Mouse (Mus musculus): ENCODE data around the gene G0s2. TPM values are rescaled to one million over a fixed set of nuclear protein-coding genes. Genes with fewer than 3 reads are reported as not detected.
"Not testable (repeated sequence)": the region's sequence is repeated elsewhere in the genome, so short reads cannot be mapped to it uniquely, and the experiment has no call there.

The G0s2 gene
- total RNA-seq, 2 experiments from 2014 or later = 31.0 to 40.3 TPM

DNA sequence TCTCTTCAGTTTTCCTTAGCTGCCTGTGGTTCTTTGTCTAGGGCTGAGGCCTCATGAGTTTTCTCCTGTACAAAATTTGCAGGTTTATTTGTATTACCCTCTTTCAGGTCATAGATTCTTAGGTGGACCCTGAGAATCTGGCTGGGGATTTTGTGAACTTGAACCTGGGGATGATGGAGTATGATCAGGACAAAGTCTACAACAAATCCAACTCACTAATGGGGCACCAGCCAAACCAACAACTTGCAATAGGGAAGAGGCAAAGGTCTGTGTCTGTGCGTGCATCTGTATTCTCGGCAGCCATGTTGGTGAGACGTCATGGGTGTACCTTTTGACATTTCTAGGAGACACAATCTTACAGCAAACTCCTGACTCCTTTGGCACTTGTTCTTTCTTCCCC lies 16.1 kb upstream of the G0s2 start:
- no peak for ATAC-seq (ENCODE audit: poor library complexity, severe bottlenecking)

DNA sequence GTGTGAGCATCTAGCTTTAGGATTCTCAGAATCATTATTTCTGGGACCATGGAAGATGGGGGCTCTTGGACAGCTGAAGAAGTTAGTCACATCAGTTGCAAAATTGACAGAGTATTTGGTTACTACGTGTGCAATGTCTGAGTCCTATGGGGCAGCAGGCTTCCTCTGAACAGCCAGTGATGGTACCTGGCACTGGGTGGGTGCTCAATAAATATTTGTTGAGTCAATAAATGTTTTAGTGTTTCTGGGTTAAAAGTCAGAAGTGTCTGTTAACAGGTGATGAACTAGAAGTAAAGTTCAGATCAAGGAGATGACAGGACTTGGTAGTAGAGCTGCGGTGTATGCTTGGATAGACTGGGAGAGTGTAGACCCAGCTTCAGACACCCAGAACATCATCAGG lies 14.6 kb upstream of the G0s2 start:
- no peak for ATAC-seq (ENCODE audit: poor library complexity, severe bottlenecking)

DNA sequence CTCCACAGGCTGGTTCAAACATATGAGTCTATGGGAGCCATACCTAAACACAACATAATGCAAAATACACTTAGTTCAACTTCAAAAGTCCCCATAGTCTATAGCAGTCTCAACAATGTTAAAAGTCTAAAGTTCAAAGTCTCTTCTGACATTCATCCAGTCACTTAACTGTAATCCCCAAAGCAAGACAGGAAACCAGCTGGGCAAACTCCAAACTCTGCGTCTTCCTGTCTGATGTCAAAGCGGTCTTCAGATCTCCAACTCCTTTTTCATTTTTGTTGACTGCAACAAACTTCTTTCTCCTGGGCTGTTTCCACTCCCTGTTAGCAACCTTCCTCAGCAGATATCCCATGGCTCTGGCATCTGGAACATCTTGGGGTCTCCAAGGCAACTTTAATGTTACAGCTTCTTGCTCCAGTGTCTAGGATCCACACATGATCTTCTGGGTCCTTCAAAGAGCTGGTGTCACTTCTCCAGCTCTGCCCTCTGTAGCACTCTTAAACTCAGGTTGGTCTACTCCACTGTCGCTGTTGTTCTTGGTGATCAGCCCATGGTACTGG lies 12.8 kb upstream of the G0s2 start:
- ATAC-seq (ENCODE audit: poor library complexity, severe bottlenecking) = not testable (repeated sequence)

DNA sequence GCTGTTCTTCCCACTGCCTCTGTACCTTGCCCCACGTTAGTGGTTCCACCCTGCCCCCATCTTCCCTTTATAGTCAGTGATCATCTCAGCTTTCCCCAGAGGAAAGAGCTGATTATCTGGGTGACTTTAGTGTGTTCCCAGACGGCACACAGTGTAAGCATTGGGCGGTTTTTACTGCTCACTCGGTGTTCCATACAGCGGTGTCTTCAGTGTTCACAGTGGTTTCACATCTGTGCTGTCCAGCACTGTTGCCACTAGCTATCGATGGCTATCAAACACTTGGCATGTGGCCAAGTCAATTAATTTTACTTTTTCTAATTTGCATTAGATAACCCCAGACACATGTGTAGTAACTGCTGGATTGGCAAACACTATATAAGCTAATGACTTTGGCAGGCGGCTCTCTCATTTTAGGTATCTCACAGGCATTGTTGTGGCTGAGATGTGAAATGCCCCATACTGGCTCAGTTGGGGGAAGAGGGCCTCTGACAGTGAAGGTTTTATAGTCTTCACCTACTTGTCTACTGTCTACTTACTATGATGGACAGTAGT lies 11.3 kb upstream of the G0s2 start:
- ATAC-seq (ENCODE audit: poor library complexity, severe bottlenecking) = no peak

DNA sequence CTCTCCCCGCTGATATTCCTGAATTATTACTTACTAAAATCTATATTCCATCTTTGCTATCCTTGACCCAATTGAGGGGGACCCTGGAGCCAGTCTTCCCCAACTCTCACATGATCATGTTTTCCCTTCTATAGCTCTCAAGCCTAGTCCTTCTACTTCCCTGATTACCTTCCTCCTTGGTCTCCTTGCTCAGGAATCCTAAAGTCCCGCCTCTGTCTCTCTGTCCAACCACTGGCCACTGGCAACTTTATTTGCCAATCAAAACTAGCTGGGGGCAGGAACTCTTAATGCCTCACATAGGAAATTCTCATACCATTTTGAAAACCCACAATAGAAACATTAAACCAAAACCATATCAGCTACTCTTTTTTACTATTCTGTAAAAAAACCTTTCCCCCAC lies 8.3 kb upstream of the G0s2 start:
- no peak for ATAC-seq (ENCODE audit: poor library complexity, severe bottlenecking)

DNA sequence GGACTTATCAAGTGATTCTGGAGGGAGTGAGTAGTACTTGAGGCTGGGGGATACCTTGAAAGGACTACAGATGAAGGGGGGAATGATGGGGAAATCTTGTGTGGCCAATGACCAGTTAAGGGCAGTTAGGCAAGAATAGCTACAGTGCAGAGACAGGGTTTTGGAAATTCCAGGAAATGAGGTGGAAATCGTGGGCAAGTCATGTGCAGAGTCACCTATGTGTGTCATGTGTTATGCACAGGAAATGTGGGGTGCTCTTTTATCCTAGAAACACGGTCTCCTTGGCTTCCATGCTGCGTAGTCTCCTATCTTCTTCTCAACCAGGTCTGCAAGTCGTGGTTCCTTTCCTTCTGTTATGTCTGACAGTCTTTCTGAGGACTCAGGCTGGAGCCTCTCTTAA lies 6.5 kb upstream of the G0s2 start:
- peak; percentile 54 for ATAC-seq (ENCODE audit: poor library complexity, severe bottlenecking)

DNA sequence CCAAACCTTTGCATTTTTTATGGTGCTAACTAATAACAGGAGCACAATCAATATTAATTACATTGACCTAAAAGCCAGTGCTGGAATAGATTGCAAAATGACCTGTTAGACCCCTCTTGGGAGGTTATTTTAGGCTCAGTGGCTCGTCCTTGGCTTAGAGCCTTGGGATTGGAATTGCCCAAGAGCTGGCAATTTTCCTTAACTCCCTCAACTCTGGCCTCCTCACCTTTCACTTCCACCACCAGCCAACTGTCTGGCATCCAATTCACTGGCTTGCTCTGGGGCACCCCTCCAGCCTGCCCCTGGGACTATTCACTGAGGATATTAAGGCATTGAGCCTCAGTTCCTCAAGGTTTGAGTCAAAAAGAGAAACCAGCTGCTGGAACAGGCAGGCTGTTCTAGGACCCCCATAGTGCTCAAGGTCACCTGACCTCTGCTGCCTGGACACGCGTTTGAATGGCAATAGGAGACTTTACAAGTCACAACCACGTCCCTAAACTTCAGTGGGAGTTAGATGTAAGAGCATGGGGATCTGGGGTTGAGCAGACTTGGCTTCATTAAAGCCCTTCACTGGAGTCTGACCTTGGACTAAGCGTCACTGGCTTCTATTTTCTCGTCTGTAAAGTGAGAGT lies 5.5 kb upstream of the G0s2 start:
- ATAC-seq (ENCODE audit: poor library complexity, severe bottlenecking) = no peak

DNA sequence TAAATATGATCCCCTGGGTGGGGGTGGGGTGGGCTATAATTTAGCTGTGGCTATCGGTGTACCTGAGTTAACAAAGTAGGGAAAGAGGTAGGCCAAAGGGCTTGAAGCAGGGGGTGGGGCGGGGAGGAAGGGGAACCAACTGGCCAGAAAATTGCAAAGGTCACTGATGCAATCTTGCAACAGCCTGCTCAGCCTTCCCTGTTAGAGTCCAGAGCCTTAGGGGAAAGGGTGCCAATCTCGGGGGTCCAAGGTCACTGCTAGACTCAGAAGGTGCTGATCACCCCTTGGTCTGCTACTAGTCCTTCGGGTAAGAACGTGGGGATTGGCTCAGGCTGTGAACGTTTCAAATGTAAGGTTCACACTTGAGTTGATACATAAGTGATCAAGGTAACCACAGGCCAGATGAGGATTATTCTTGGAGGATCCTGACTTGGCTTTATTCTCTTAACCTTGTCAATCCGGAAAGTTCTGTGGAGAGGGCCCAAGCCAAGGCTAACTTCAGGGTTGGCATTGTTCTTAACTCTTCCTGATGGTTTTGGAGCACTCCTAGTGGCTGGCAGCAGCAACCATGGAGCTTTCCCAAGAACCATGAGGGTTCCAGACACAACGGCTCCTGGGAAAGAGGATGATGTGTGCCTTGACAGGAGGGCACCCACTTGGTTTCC lies 1.5 kb upstream of the G0s2 start:
- peak; percentile 64 for ATAC-seq (ENCODE audit: poor library complexity, severe bottlenecking)

DNA sequence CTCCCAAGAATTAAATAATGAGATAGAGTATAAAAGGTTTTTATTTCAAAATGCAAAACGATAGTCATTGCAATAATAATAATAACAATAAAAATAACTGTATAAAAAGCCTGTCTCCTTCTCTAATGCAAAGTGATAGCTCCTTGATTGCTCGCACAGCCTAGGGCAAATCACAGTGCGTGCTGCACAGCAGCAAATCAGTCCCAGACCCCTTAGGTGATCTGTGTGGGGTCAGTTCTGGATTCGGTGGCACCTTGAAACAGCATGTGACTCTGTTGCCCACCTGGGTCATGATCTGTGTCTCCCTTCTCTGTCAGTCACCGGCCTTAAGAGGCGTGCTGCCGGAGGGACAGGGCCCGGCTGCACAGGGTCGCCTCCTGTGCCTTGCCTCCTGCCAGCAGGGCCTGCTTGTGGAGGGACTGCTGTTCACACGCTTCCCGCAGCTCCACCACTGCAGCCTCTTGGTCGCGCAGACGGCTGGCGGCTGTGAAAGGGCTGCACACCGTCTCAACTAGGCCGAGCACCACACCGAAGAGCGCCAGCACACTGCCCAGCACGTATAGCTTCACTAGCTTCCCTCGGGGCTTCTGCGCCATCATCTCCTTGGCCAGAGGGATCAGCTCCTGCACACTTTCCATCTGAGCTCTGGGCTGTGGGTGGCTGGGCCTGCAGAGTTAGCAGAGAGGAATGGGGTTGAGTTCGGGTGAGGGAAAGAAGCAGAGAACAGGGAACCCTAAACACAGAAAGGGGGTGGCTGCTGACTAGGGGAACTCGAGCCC lies 691 bp downstream of the G0s2 start:
- peak; percentile 2; the same call in 1 of the 2 replicates for ATAC-seq (ENCODE audit: poor library complexity, severe bottlenecking)

DNA sequence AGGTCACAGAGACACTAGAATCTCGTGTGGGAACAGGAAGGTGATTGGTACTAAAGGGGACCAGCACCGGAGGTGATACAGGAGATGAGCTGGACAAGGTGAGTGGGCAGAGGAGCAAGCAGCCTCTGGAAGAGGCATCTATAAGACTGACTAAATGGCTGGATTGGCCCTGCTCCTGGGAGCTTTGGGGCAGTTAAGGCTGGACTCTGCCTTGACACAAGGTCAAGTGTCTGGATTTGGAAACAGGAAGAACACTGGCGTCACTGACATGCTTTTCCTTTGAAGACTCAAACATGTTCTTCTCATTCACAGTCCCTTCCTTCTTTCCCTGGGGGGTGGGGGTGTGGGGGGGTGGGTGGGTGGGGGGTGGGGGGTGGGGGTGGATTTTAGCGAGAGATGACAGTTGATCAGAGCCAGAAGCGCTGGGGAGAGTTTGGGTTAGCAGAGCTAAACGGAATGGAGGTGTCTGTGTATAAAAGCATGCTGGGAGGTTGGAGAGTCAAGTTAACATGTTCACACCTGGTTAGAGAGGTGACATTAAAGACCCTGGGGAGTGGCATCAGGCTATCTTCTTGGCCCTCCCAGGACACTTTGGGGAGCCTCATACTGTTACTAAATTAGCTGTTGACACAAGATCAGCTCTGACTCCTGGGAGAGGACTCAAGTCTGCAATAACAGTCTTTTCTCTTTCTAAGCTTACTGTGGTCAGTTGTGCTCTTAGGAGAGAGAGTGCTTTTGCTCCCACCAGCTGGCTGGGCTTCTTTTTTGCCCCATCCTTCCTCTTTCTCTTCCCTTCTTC lies 1.9 kb downstream of the G0s2 start:
- ATAC-seq (ENCODE audit: poor library complexity, severe bottlenecking) = no peak

DNA sequence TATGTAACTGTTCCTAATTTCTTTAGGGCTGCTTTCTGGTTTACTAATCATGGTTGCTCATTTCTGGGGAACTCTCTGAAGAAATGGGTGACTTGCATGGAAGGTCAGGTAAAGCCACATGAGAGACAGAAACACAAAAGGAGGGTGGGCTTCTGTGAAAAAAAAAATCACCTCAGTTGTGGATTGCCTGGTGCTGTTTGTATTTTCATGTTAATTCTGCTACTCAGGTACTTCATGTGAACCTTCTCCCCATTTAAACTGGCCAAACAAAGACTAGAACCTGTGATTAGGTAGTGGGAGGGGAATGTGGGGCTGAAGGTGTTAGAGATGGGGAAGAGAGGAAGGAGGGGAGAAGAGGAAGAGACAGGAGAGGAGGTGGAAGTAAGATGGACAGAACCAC lies 7.3 kb downstream of the G0s2 start:
- ATAC-seq (ENCODE audit: poor library complexity, severe bottlenecking) = no peak

DNA sequence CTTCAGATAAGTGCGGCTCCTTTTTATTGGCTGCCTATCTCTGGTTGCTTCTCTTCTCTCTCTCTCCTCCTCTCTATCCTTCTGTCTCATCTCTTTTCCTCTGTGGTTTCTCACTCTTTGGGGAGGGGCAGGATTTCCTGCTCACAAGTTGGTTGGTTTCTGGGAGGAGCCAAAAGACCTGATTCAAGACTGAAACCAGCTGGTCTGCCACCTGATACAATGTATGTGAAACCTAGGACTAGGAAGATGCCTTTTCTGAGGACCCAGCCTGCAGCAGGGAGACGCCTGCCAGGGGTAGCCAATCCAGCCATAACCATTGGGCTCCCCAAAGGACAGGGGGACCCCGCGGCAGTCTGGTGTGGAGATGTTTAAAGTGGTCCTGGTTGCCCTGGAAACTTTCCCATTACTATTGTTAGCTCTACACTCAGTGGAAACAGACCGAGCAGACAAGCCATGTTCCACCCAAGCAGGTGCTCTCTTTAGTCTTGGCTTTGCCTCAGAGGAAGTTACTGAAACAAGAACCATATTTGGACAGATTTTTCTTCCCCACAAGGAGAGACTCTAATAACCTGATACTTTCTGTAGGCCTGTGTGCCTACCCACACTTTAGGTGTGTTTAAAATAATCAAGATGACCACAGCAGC lies 8.9 kb downstream of the G0s2 start, which contains the start of gene Hsd11b1:
TSS of gene Hsd11b1 (minus strand) at position 121 of the 644 bp plus-strand sequence.
- peak; percentile 80 for ATAC-seq (ENCODE audit: poor library complexity, severe bottlenecking)

DNA sequence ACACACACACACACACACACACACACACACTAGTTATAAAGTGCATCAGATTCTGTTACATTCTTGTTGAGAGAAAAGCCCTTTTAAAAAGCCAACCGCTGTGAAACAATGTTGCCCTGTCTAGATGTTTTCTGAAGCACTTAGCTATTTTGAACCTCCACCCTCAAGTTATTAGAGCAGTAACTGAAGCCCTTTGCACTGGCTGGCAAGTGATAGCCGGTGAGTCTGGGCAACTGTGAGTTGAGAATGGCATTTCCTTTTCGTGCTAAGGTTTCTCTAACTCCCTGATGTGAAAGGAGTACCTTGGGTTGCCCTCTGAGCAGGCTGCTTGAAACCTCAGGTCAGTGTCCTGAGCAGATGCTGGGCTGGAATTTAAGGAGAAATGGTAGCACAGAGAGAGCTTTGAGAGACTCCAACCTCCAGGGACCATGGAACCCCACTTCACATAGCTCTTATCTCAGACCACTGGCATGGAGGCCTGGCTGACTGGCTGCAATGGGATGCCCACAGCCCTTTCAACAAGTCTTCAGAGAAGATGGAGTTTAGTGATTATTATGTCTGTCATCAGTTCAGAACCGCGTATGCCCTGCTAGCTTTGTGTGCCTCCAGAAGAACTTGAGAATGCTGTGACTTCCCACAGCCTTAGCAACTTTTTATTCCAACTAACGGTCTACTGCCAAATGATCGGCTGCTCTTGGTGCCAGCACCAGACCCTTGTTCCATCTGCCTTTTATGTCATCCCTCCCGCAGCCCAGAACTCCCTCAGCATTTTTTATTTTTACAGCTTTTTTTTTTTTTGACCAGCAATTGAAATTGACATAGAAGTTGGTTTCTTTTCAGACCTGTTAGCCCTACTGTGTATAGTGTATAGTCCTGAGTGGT lies 9.8 kb downstream of the G0s2 start:
- ATAC-seq (ENCODE audit: poor library complexity, severe bottlenecking) = 0 out of 2 replicates have a peak, but pooled peaks have one; percentile 9

DNA sequence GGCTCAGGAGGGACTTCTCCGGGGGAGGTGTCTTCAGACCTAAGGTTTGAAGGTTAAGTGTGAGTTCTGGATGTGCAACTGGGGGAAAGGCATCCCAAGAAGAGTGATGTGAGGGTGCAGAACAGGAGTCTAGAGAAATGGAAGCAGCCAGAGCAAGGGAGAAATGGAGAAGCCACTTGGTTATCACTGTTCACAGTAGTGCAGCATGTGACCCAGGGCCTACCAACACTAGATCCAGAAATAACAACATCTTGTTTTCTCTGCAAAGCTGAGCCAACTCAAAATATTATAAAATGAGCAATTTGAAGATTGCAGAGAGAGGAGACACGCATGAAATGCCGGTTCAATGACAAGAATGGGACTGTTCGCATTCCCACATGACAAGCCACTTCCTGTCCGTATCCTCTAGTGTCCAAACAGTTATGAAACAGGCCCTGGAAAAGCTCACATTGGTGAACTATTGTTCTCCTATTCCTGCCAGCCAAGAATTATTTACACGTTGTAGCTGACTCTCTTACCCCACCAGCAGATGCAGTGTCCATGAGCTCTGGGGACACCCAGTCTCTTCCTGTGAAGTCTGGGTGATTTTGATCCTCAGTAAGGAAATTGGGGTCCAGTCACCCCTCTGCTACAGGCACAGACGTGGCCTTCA lies 11.0 kb downstream of the G0s2 start:
- no peak for ATAC-seq (ENCODE audit: poor library complexity, severe bottlenecking)

DNA sequence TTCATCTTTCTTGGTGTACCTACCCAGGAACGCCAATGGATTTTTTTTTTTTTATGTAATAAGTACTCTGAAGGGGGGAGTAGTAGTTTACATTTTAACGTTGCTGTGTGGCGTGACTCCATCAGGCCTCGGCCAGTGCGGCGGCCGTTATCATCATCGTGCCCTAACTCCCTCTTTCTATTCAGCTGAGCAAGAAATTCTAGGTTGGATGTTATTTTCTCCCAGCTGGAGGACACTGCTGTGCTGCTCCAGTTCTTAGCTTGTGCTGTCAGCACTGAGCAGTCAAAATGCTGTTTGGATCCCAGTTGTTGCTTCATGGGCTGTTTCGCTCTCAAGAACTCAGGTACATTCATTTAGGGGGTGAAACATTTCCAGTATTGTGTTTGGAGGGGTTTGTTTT lies 13.5 kb downstream of the G0s2 start:
- no peak for ATAC-seq (ENCODE audit: poor library complexity, severe bottlenecking)

DNA sequence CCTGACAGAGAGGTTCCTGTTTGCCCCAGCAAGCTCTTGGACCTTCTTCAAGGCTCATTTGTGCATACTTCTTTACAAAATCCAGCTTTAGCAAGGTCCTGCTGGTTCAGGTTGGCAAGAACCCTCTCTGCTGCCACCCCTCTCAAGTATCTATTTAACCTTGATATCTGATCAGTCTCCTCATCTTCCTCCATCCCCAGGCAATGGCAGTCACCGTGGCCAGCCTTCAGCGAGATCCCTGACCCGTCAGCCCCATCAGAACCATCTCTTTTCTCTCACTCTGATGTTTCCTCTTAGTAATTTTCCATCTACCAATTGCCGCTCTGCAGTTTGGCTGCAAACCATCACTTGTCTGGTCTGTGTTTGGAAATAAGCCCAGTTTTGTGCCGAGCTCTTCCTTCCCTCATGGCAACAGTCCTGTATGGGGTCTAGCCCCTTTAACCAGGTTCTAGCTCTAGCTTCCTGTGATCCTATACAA lies 16.4 kb downstream of the G0s2 start:
- no peak for ATAC-seq (ENCODE audit: poor library complexity, severe bottlenecking)

DNA sequence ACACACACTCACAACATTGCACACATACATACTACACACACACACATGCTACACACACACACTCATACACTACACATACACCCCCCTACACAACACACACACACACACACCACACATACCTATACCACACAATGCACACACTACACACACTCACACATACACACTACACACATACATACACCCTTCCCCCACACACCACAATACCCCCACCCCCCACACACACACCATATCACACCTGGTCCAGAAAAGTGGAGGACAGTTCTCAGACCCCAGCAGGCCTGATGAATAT lies 16.8 kb downstream of the G0s2 start:
- no peak for ATAC-seq (ENCODE audit: poor library complexity, severe bottlenecking)

DNA sequence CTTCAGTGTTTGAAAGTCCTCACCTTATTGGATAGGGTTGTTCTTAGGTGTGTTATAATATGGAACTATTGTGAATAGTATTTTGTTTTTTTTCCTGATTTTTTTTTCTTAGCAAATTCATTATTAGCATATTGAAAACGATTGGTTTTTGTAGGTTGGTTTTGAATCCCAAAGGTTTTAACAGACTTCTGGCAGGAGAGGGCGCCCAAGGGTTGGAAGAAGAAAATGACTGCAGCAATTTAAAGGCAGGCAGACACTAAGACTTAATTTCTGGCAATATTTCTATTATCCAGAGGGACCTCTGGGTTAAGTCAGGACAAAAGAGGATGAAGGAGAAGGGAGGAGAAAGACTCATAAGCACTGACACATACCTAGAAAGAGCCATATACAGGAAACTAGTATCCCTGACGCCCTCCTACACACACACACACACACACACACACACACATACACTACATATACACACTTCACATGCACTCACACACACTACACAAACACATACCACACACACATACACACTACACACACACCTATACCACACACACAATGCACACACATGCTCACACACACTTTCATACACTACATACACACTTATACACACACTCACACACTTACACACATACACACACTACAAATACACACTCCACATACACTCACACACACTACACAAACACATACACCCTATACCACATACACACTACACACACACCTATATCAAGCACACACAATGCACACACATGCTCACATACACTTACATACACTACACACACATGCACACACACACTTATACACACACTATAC lies 17.3 kb downstream of the G0s2 start:
- ATAC-seq (ENCODE audit: poor library complexity, severe bottlenecking) = peak; percentile 90

All from megakaryocyte, adult 5-6 weeks (primary cell).